Mouse (Mus musculus): ENCODE data around the gene Duox1. TPM values are rescaled to one million over a fixed set of nuclear protein-coding genes. Genes with fewer than 3 reads are reported as not detected.

The Duox1 gene
- polyA plus RNA-seq, 1 experiment from 2014 or later: 0.18 TPM

DNA sequence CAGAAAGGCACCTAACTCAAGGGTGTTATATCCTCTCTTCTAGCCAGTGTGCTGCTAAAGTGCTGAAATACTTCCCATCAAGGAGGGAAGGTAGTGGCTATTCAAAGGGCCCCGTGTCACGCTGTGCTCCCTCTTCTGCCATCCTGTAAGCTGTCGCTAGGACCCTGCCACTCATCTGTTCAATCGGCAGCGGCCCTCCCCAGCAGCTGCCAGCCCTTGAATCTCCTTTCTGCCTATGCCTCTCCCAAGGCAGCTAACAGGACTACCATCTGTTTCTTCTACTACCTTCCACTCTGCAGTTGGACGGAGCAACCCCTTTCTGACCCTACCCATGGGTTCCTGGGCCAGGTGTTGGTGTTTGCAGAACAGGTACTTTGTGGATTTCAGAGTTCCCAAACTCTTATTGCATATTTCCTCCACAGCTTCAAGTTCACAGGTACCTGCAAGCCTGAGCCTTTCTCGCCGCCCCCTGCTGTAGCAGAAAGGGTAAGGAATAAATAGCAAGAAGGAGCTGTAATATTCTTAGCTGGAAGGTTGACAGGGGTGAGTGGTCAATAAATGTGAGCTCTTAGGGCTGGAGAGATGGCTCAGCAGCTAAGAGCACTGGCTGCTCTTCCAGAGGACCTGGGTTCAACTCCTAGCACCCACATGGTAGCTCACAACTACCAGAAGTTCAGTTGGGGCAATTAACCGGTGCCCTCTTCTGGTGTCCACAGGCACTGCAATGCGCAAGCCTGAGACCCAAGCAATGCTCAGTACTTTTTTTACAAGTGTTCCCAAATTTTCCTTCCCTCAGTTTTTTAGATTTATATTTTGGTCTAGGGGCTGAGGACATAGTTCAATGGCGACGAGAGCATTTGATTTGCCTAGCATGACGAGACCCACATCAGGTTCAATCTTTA, 47.4 kb downstream of the Duox1 start:
- Histone ChIP-seq H3K4me2 (replicated peaks) (no peak overlapping the region), H3K27me3 (no peaks in the 10 kb centered on the region), H3K27ac (replicated peaks) (no peak overlapping the region), H3K9me3 (no peaks in the 10 kb centered on the region), H3K4me3 (no peak overlapping the region), H3K36me3 (peaks cover 36% of the 10 kb centered on the region; the same call in 1 of the 2 replicates), H3K9ac (replicated peaks) (no peak overlapping the region), H3K4me1 (peaks cover 26% of the 10 kb centered on the region)
- ATAC-seq (ENCODE audit: low FRiP score, low read depth): no peak
- 88% methylated on average over 13 of the region's 13 CpGs for WGBS

DNA sequence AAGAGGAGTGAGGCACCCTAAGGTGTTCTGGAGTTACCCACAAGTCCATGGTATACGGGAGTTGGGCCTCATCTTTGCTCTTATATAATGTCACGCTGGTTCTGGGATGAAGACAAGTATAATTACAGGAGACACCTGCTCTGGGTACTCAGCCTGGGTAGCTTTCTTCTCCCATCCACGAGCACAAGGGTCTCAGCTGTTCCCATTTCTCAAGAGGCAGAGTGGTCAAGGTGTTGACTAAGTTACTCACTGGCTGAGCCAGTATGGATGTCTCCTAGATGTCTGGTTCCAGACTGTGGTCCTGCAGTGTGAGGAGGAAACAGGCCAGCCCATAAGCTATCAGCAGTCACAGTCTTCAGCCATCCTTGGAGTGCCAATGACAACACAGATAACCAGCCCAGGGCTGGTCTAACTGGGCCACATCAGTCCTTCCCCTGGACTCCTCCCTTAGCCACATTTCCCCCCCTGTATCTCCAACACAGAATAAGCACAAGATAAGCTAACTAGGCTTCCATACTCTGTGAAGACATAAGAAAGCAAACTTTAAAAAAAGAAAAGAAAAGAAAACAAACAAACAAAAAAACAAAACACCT, 49.0 kb downstream of the Duox1 start:
- Histone ChIP-seq H3K27ac (replicated peaks) (no peak overlapping the region), H3K9ac (replicated peaks) (no peak overlapping the region), H3K9me3 (no peaks in the 10 kb centered on the region), H3K4me2 (replicated peaks) (no peak overlapping the region), H3K36me3 (peaks cover 29% of the 10 kb centered on the region; the same call in 1 of the 2 replicates), H3K27me3 (no peaks in the 10 kb centered on the region), H3K4me3 (no peak overlapping the region), H3K4me1 (peaks cover 31% of the 10 kb centered on the region)
- no peak for ATAC-seq (ENCODE audit: low FRiP score, low read depth)
- 92% methylated on average over 3 of the region's 3 CpGs for WGBS

DNA sequence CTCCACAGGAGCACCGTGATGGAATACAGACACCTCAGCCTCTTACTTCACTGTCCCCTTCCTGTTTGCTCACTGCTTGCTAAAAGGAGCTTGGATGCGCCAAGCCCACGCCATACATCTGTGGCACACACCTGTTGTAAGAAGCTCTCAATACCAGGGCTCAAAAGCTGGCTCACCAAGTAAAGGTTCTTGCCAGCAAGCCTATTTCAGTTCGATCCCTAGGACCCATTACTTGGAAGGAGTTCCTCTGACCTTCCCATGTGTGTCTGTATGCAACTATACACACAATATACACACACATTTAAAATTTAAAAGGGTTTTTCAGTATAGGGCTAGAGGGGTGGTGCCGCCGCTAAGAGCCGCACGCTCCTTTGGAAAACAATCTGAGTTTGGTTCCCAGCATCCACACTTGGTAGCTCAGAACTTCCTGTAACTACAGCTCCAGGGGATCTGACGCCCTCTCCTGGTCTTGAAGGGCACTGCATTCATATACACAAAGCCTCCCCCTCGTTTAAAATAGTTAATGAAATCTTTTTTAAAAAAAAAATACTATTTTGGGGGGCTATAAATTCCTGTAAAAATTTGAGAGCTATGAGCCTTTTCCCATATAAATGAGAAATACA, 49.9 kb downstream of the Duox1 start:
- WGBS: 85% methylated on average over 10 of the region's 10 CpGs
- H3K9ac ChIP-seq (replicated peaks): no peak overlapping the region
- H3K36me3 ChIP-seq: peaks cover 20% of the 10 kb centered on the region; the same call in 1 of the 2 replicates
- H3K27me3 ChIP-seq: peaks cover 4% of the 10 kb centered on the region
- H3K4me3 ChIP-seq: no peak overlapping the region
- no peak overlapping the region for H3K4me2 ChIP-seq (replicated peaks)
- no peaks in the 10 kb centered on the region for H3K9me3 ChIP-seq
- ATAC-seq (ENCODE audit: low FRiP score, low read depth): no peak
- H3K4me1 ChIP-seq: peaks cover 40% of the 10 kb centered on the region
- no peak overlapping the region for H3K27ac ChIP-seq (replicated peaks)

DNA sequence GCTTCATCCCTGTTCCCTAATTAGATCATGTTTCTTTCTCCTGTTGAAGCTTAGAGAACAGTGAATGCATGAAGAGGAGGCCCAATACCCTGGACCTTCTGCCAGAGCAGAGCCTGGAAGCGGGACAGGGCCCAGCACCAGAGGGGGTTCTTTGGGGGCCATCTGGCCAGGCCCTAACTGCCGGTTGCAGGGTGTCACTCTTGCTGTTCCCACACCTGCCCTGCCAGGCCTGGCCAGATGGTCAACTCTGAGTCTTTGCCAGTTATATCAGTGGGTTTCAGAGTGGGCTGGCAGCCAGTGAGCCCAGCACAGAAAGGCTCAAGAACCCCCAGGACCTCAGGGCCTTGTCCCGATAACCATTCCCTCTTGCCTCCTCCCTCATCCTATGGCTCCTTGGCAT, 50.6 kb downstream of the Duox1 start:
- 90% methylated on average over 3 of the region's 3 CpGs for WGBS
- Histone ChIP-seq H3K9me3 (no peaks in the 10 kb centered on the region), H3K4me2 (replicated peaks) (peak overlapping the region; percentile 86), H3K4me3 (peak overlapping the region; percentile 94; the same call in 1 of the 2 replicates), H3K36me3 (peaks cover 19% of the 10 kb centered on the region; the same call in 1 of the 2 replicates), H3K4me1 (peaks cover 40% of the 10 kb centered on the region), H3K9ac (replicated peaks) (peak overlapping the region; percentile 44), H3K27ac (replicated peaks) (peak overlapping the region; percentile 61), H3K27me3 (peaks cover 11% of the 10 kb centered on the region)
- no peak for ATAC-seq (ENCODE audit: low FRiP score, low read depth)

DNA sequence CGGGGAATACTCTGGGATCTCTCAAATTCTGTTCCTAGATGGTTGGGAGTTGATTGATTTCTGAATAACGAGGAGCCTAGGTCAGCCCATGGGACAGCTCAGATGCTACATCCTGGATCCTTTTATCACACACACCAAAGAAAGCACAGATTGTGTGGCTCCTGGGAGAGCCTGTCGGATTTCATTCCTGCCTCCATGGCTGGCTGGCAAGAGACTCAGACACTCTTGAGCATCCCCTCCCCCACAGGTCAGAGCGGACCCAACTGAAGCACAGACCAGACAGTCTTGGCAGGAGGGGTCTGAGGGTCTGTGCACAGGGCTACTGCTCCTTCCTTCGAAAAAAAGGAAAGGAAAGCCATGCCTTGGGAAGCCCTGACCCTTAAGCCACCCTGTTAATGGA, 51.2 kb downstream of the Duox1 start:
- Histone ChIP-seq H3K27me3 (peaks cover 14% of the 10 kb centered on the region), H3K9me3 (no peaks in the 10 kb centered on the region), H3K9ac (replicated peaks) (peak overlapping the region; percentile 44), H3K36me3 (peaks cover 19% of the 10 kb centered on the region; the same call in 1 of the 2 replicates), H3K4me1 (peaks cover 40% of the 10 kb centered on the region), H3K27ac (replicated peaks) (peak overlapping the region; percentile 61), H3K4me3 (peak overlapping the region; percentile 94), H3K4me2 (replicated peaks) (peak overlapping the region; percentile 86)
- ATAC-seq (ENCODE audit: low FRiP score, low read depth): no peak
- 26% methylated on average over 5 of the region's 5 CpGs for WGBS

DNA sequence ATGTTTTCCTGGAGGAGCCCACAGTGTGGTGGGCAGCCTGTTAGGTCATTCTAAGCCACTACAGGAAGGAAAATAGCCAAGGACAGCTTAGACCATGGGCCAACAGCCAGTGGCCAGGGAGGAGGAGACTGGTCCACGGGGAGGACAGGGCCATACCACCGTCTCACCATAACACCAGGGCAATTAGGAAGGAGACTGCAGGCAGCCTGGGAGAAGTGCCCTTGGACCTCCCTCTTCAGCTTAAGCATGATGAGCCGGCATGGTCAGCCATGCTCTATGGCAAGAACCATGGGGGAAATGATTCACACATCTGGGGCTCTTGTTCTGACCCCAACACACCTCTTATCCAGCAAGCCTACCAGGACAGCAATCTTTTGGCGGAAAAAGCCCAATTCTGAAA, 51.7 kb downstream of the Duox1 start:
- WGBS: 35% methylated on average over 4 of the region's 4 CpGs

DNA sequence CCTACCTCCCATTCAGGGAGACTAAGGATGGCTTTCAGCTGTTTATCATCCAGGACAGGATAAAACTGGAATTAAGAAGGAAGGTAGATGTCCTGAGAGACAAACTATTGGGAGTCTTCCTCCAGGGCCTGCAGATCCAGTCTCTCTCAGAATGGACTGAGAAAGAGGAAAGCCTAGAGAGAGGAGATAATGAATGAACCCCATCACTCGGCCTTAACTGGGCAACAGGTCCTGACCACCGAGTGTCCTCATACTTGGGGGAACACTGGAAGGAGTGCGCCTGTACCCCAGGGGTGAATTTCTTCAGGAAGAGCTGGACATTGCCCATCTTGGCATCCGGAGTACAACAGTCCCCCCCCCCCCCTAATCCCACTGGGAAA, 52.2 kb downstream of the Duox1 start:
- Histone ChIP-seq H3K9me3 (no peaks in the 10 kb centered on the region), H3K36me3 (peaks cover 17% of the 10 kb centered on the region; the same call in 1 of the 2 replicates), H3K4me2 (replicated peaks) (peak overlapping the region; percentile 86), H3K27me3 (peaks cover 20% of the 10 kb centered on the region), H3K27ac (replicated peaks) (peak overlapping the region; percentile 70; the same call in 1 of the 2 replicates), H3K9ac (replicated peaks) (peak overlapping the region; percentile 96), H3K4me1 (peaks cover 40% of the 10 kb centered on the region), H3K4me3 (peak overlapping the region; percentile 94)
- WGBS: 7% methylated on average over 4 of the region's 4 CpGs
- no peak for ATAC-seq (ENCODE audit: low FRiP score, low read depth)

More for the DNA sequence above, 51.7 kb downstream of the Duox1 start:
- ATAC-seq (ENCODE audit: low FRiP score, low read depth): no peak
- no peaks in the 10 kb centered on the region for H3K9me3 ChIP-seq
- peak overlapping the region; percentile 86 for H3K4me2 ChIP-seq (replicated peaks)
- peaks cover 40% of the 10 kb centered on the region for H3K4me1 ChIP-seq
- peak overlapping the region; percentile 94 for H3K4me3 ChIP-seq
- peaks cover 19% of the 10 kb centered on the region for H3K27me3 ChIP-seq
- H3K36me3 ChIP-seq: peaks cover 19% of the 10 kb centered on the region; the same call in 1 of the 2 replicates
- peak overlapping the region; percentile 61; the same call in 1 of the 2 replicates for H3K27ac ChIP-seq (replicated peaks)
- H3K9ac ChIP-seq (replicated peaks): peak overlapping the region; percentile 96

DNA sequence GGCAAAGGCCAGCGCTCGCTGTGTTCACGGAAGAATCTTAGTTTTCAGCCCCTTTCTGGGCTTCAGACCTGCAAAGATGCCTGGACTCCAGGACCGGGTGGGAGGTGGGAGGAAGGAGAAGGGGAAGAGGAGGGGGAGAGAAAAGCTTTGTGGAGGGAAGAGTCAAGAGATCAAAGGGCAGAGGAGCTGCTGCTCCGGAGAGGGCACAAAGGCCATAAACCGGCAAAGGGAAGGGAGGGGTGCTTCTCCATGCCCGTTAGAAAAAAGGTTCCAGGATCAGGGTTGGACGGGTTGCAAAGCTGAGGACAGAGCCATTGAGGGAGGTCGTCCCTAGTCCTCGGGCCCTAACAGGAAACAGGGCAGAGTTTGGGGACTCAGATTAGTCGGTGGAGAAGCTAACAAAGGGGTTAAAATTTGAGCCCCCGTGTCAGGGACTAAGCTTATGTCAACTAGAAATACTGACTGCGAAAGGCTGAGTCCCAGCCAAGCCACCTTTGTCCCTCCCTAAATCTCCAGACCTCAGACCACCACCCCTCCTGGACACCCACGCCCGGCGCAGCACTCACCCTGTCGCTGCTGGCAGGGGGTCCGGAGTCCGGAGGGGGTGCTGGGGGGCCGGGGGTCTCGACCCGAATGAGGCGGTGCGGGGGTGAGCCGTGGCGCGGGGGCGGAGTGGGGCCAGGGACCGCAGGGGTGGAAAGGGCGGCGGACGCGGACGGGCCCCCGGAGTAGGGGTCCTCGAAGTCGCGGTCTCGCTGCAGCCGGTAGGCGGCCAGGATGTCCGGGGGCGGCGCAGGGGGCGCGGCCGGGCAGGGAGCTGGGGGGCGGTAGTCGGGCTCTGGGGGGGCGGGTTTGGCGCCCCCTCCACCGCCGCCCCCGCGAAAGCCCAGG, 52.9 kb downstream of the Duox1 start:
- ATAC-seq (ENCODE audit: low FRiP score, low read depth): peak; percentile 59
- under 1% methylated on average over 36 of the region's 55 CpGs for WGBS

DNA sequence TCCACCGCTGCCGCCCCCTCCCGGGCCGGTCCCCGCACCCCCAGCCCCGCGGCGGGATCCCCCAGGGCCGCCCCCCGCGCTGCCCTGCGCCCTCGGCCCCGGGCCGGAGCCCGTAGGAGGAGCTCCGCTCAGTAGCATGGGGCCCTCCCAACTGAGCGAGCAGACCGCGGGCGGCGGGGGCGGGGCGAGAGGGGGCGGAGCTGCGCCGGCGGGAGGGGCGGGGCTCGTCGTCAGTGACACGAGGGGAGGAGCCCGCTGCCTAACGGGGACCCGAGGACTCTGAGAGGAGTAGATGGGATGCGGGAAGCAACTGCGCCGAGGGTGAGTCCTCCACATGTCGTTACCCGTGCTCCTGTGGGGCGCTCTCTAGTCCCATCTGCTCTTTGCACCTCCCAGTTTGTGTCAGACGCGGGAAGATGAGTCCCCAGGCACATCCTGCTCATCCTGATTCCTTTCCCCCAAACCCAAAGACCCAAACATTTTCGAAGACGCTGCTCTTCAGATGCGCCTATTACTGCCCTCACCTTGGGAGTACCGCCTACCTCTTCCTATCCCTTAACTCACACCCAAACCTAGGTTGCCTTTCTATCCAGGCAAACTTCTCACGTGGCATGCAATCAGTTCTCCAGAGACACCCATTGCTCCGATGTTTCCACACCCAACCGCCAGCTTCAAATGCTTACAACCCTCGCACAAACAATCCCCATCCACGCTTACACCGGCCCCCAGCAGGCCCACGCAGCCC, 53.7 kb downstream of the Duox1 start, which contains the start of gene Shf:
TSS of gene Shf (minus strand) at position 168 of the 745 bp plus-strand sequence.
- H3K27ac ChIP-seq (replicated peaks): peak within 1 kb of the TSS; percentile 70
- H3K9me3 ChIP-seq: no peaks in the 10 kb centered on the region
- peaks cover 4% of the 10 kb centered on the region; the same call in 1 of the 2 replicates for H3K36me3 ChIP-seq
- H3K4me3 ChIP-seq: peak within 1 kb of the TSS; percentile 94
- under 1% methylated on average over 31 of the region's 54 CpGs for WGBS
- H3K9ac ChIP-seq (replicated peaks): peak within 1 kb of the TSS; percentile 96
- H3K27me3 ChIP-seq: peaks cover 20% of the 10 kb centered on the region
- H3K4me2 ChIP-seq (replicated peaks): peak within 1 kb of the TSS; percentile 86
- peaks cover 40% of the 10 kb centered on the region for H3K4me1 ChIP-seq
- ATAC-seq (ENCODE audit: low FRiP score, low read depth): peak; percentile 91

More for the DNA sequence above, 52.9 kb downstream of the Duox1 start:
- Histone ChIP-seq H3K9me3 (no peaks in the 10 kb centered on the region), H3K4me3 (peak overlapping the region; percentile 94), H3K9ac (replicated peaks) (peak overlapping the region; percentile 96), H3K4me1 (peaks cover 40% of the 10 kb centered on the region), H3K27me3 (peaks cover 20% of the 10 kb centered on the region), H3K4me2 (replicated peaks) (peak overlapping the region; percentile 86), H3K36me3 (peaks cover 12% of the 10 kb centered on the region; the same call in 1 of the 2 replicates), H3K27ac (replicated peaks) (peak overlapping the region; percentile 70)

DNA sequence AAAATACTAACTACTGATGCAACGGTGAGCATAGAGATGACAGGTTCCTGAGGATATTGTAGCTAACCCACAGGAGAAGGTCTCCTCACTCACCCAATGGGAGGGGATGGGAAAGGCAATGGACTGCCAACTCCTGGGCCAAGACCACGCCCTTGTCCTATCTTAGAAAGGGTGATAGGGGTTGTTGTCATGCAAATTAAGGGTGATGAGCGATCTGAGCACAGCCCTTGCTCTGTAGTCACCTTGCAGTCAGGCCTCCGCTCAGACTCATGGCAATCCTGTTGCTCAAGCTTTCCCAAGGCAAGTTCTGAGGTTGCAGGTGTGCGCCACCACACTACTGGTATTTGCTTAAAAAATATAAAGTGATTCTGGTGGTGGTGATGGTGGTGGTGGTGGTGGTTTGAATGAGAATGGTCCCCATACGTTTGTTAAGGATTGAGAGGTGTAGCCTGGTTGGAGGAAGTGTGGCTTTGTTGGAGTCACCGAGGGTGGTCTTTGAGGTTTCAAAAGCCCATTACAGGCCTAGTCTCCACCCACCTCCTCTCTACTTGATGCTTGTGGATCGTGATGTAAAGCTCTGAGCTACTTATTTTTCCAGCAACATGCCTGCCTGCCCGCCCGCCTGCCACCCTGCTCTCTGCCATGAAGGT, 54.8 kb downstream of the Duox1 start:
- H3K27ac ChIP-seq (replicated peaks): no peak overlapping the region
- peaks cover 20% of the 10 kb centered on the region for H3K27me3 ChIP-seq
- peaks cover 37% of the 10 kb centered on the region for H3K4me1 ChIP-seq
- no peaks in the 10 kb centered on the region for H3K9me3 ChIP-seq
- no peak overlapping the region for H3K4me3 ChIP-seq
- WGBS: 22% methylated on average over 10 of the region's 10 CpGs
- H3K9ac ChIP-seq (replicated peaks): no peak overlapping the region
- 0 out of 2 replicates have a peak overlapping the region, but pooled peaks have one; percentile 86 for H3K4me2 ChIP-seq (replicated peaks)
- ATAC-seq (ENCODE audit: low FRiP score, low read depth): no peak
- H3K36me3 ChIP-seq: no peaks in the 10 kb centered on the region

Measured in midbrain, embryonic 12.5 days (tissue).